Mouse (Mus musculus) c-Kit-positive CD71-negative TER-119-negative erythroid progenitor cells, embryonic 14.5 days (primary cell): ENCODE data around the gene Wnt9a.
"Not testable (repeated sequence)": the region's sequence is repeated elsewhere in the genome, so short reads cannot be mapped to it uniquely, and the experiment has no call there.

Source experiments
- DNase-seq: peaks from one replicate; pipeline ENCODE4 v3.0.0-alpha.2; 2013; ENCODE audit warnings: low read depth

Gene Wnt9a

GRCm38 (mm10) chr11:59335150-59335549 lies 28.4 kb downstream of the Wnt9a start:
- DNase-seq, result no peak

- DNase-seq, result no peak
Measured at GRCm38 (mm10) chr11:59335942-59336341, 29.2 kb downstream of the Wnt9a start.

GRCm38 (mm10) chr11:59336381-59336780 lies 29.7 kb downstream of the Wnt9a start:
- DNase-seq, result no peak

GRCm38 (mm10) chr11:59337955-59338735 lies 31.4 kb downstream of the Wnt9a start:
- DNase-seq, result no peak

- DNase-seq, result no peak
Measured at GRCm38 (mm10) chr11:59338736-59339120, 32.0 kb downstream of the Wnt9a start.

- DNase-seq, result no peak
Measured at GRCm38 (mm10) chr11:59342956-59343355, 36.2 kb downstream of the Wnt9a start.

- DNase-seq, result no peak
Measured at GRCm38 (mm10) chr11:59346166-59346910, 39.6 kb downstream of the Wnt9a start.

- DNase-seq, result no peak
Measured at GRCm38 (mm10) chr11:59350326-59350725, 43.6 kb downstream of the Wnt9a start.

- no peak for DNase-seq
Measured at GRCm38 (mm10) chr11:59354793-59355192, 48.1 kb downstream of the Wnt9a start.

- DNase-seq, result no peak
Measured at GRCm38 (mm10) chr11:59356874-59357289, 50.2 kb downstream of the Wnt9a start.

- no peak for DNase-seq
Measured at GRCm38 (mm10) chr11:59361291-59361690, 54.6 kb downstream of the Wnt9a start.

- DNase-seq, result no peak
Measured at GRCm38 (mm10) chr11:59364007-59364406, 57.3 kb downstream of the Wnt9a start.

GRCm38 (mm10) chr11:59364417-59364816 lies 57.7 kb downstream of the Wnt9a start:
- no peak for DNase-seq

- no peak for DNase-seq
Measured at GRCm38 (mm10) chr11:59366031-59366430, 59.3 kb downstream of the Wnt9a start.

- DNase-seq, result no peak
Measured at GRCm38 (mm10) chr11:59366633-59367032, 59.9 kb downstream of the Wnt9a start.

- DNase-seq, result not testable (repeated sequence)
Measured at GRCm38 (mm10) chr11:59367955-59368354, 61.2 kb downstream of the Wnt9a start.

- no peak for DNase-seq
Measured at GRCm38 (mm10) chr11:59369848-59370247, 63.1 kb downstream of the Wnt9a start.

- no peak for DNase-seq
Measured at GRCm38 (mm10) chr11:59375475-59375874, 68.7 kb downstream of the Wnt9a start, which contains the start of gene Prss38. Gene Prss38 (minus strand): TSS chr11:59375657.

- no peak for DNase-seq
Measured at GRCm38 (mm10) chr11:59377999-59378398, 71.3 kb downstream of the Wnt9a start.

- no peak for DNase-seq
Measured at GRCm38 (mm10) chr11:59379547-59379946, 72.8 kb downstream of the Wnt9a start.
